Mouse (Mus musculus) spleen, adult 2 months (tissue): ENCODE data around the gene Wdr3.
A peak's percentile ranks its signal among the peaks of the same experiment; 100 is the strongest.

ENCODE experiments used
- CTCF ChIP-seq: fragments of 200-500 bp; IDR thresholded peaks from 2 replicates; pipeline ENCODE4 v1.5.1; 2011; ENCODE audit warnings: mild to moderate bottlenecking, inconsistent platforms; ENCODE audit not compliant: insufficient read depth, insufficient read length, insufficient replicate concordance; ENCODE audit errors: extremely low read depth
- POLR2A ChIP-seq: fragments of 200-500 bp; IDR thresholded peaks from 2 replicates; pipeline ENCODE4 v1.6.1; 2011; ENCODE audit warnings: low read depth, low read length, inconsistent platforms

DNA sequence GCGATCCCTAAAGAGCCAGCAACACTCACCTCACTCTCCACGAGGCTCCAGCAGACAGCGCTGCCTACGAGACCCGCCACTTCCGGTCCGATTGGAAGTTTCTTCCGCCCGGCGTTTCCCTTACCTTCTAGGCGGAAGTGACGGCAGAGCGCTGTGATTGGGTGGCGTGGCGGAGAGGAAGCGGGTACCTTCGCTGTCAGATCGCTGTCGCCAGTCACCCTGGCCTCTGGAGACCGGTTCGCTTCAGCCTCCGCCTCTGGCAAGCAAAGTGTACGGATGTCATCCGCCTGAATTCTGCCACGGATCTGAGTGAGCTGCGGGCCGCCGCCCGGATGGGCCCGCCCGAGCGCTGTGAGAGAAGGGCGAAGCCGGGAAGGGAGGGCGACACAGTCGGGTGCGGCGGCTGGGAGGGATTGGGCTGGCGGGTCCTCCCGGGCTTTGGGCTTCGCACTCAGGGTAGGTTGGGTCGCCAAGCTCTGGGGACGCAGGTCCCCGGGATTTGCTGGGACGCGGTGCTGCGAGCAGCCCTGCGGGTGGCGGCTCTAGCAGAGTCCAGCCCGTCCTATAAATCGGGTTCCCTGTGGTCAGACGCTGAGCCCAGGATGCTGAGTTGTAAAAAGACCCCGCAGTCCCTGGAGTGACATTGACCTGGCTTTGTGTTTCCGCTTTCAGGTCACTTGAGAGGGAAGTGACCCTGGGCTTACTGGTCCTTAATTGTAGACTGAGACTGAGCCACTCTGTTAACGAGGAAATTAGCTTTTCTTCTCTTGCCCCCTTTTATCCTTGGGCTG is at the start of gene Wdr3, which contains the start of gene Gdap2:
- TF ChIP-seq POLR2A (peak; percentile 87), CTCF (no peak)
